Mouse (Mus musculus) monocyte, adult 5-6 weeks (primary cell): ENCODE measurements around the gene Stk10. TPM values are rescaled to one million over a fixed set of nuclear protein-coding genes. Genes with fewer than 3 reads are reported as not detected.
A peak's percentile ranks its signal among the peaks of the same experiment; 100 is the strongest.

ENCODE experiments used
- ATAC-seq: fragments of 153-309, 156-312 bp; replicated peaks from 2 replicates; pipeline ENCODE4 v1.8.0; 2017; ENCODE audit warnings: mild to moderate bottlenecking; ENCODE audit not compliant: low TSS enrichment, insufficient number of reproducible peaks, severe bottlenecking, poor library complexity, low FRiP score
- total RNA-seq: library from RNA; stranded (forward); fragments of 200-1000, 200-491, 200-594 nt; gene quantifications from 3 replicates; pipeline ENCODE4 v1.2.3, GENCODE M21; 2017

Gene Stk10
- total RNA-seq, 1 experiment from 2014 or later: 432 TPM

GRCm38 (mm10) chr11:32561465-32562355 lies 28.6 kb downstream of the Stk10 start:
- peak; percentile 8; the same call in 1 of the 2 replicates for ATAC-seq

- no peak for ATAC-seq
Observed at GRCm38 (mm10) chr11:32562706-32563105, 29.6 kb downstream of the Stk10 start.

DNA sequence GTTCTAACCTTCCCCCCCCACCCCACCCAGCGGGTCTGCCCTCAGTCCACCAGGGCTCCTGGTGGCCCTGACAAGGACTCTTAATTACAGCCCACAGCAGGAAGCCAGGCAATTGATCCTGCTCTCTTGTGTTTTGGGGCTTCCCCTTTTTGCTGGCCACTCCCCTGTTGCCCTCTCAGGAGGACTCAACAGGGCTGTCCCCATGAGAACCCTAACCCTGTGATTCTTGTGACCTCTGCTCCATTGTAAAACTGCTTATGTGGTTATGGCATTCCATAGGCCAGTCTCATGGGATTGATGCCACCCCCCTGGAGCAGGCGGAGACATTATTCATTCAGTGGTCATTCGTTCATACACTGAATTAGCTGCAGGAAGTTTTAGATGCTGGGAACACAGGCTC lies 30.6 kb downstream of the Stk10 start:
- peak; percentile 23 for ATAC-seq

- no peak for ATAC-seq
Observed at GRCm38 (mm10) chr11:32564629-32565028, 31.5 kb downstream of the Stk10 start.

DNA sequence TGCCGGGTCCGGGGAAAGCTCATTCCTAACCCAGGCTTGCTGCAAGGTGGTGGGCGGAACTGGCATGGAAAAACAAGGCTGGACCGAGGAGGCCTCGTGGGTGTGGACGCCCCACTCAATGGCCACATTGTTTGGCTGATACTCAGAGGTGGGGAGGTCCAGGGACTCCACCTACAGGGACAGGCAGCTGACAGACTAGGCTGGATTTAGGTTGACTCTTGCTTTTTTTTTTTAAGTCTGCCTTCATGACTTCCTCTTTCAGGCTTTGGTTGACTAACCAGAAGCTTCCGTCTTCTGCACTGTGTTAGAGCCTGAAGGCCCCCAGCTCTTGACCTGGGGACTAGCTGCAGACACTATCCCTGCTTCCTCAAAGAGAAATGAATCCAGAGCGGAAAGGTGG lies 32.0 kb downstream of the Stk10 start:
- peak; percentile 55 for ATAC-seq

- no peak for ATAC-seq
Observed at GRCm38 (mm10) chr11:32566184-32566583, 33.1 kb downstream of the Stk10 start.

- no peak for ATAC-seq
Observed at GRCm38 (mm10) chr11:32567000-32567855, 34.1 kb downstream of the Stk10 start.

DNA sequence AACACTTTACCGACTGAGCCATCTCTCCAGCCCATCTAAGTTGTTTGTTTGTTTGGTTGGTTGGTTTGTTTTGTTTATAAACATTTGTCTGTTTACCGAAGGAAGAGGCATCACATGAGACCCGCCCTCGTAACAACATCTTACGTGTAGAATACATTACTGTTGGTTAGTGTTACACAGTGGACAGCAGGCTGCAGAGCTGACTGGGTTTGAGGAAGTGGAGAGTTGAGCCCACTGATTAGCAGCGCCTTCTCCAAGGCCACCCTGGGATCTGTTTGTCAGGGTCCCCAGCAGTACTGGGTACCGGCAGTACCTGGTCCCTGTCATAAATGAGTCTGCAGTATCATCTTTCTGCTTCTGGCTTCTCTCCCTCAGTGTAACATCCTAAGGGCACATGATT lies 35.0 kb downstream of the Stk10 start:
- no peak for ATAC-seq

GRCm38 (mm10) chr11:32568637-32569293 lies 35.7 kb downstream of the Stk10 start:
- ATAC-seq: no peak

GRCm38 (mm10) chr11:32571103-32571502 lies 38.0 kb downstream of the Stk10 start:
- 0 out of 2 replicates have a peak, but pooled peaks have one; percentile 23 for ATAC-seq

DNA sequence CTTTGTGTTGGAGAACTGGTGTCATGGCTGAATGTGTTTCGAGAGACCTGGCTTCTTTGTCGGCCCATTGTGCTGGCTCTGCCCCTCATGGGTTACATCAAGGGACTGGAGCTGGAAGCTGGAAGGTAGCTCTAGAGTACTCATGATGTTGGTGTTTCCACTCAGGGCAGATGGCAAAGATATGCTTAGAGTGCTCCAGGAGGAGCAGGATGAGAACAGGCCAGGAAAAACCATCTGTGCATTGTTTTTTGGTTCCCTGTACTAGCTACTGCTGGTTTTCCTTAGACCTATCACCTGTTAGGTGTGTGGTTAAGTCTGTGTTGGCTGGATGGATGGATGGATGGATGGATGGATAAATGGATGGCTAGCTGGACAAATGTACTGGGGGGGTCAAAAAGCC lies 40.6 kb downstream of the Stk10 start:
- no peak for ATAC-seq

GRCm38 (mm10) chr11:32575964-32576759 lies 43.1 kb downstream of the Stk10 start:
- no peak for ATAC-seq

GRCm38 (mm10) chr11:32576760-32577050 lies 43.6 kb downstream of the Stk10 start:
- ATAC-seq: no peak

GRCm38 (mm10) chr11:32580305-32580947 lies 47.3 kb downstream of the Stk10 start:
- peak; percentile 92 for ATAC-seq

DNA sequence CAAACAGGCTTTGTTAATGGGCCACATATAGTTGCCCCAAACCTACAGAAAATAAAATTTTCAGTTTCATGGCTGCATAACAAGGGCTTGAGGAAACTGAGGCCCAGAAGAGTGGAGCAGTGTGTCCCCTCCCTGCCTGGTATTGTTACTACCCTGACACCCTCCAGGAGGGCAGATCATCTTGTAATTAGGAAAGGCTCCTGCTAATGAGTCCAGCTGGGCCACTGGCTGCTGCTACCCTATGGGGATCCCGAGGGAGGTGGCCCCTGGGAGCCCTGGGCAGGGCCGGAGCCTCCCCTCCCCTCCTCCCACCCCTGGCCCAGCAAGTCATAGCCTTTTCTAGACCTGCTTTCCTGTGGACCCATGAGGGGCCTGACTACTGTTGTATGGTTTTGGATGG lies 47.9 kb downstream of the Stk10 start:
- ATAC-seq: no peak

DNA sequence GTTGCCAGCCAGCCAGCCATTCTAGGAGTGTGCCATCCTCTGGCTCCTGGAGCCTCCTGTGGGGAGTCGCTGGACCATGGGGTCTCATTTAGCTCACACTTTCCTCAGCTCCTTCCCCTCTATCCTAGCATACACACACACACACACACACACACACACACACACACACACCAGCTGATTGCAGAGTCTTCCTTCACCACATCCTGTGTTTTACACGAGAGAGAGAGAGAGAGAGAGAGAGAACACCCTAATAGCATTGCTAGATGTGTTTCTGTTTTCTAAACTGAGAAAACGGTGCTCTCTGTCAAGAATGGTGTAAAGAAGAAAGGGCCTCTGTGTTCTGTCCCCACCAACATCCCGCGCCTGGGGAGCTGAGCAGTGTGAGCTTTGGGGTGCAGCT lies 49.7 kb downstream of the Stk10 start:
- no peak for ATAC-seq

- ATAC-seq: no peak
Observed at GRCm38 (mm10) chr11:32585996-32586395, 52.9 kb downstream of the Stk10 start.
